18 mouse cellular contexts compared by ENCODE assay signal in genomic region chr2:146427380-146427779, GRCm38 (mm10).
A peak's percentile ranks its signal among the peaks of the same experiment; 100 is the strongest.
DNase-seq lines count a peak whose midpoint lies in the region; ATAC-seq lines count a peak whose summit lies in the region.
"Had no signal": no experiment of that assay in that cellular context is flagged by ENCODE, and none has a peak within 500 bp of the region (broad histone marks: within the 10 kb centered on the region; RNA-seq: fewer than 3 reads in every experiment).

No protein-coding gene starts in this region.

- H3K4me2 ChIP-seq in intestine, embryonic 16.5 days (ENCODE audit: low read depth, low read length) = no peak overlapping the region
- H3K4me2 ChIP-seq: embryonic facial prominence, embryonic 12.5 days; heart, embryonic 15.5 days; hindbrain, embryonic 14.5 days; intestine, embryonic 15.5 days; kidney, embryonic 15.5 days had no signal

- no peak overlapping the region for H3K27ac ChIP-seq in intestine, embryonic 16.5 days (ENCODE audit: low read length)
- H3K27ac ChIP-seq: embryonic facial prominence, embryonic 12.5 days; heart, embryonic 10.5 days; heart, embryonic 15.5 days; hindbrain, embryonic 10.5 days; hindbrain, embryonic 14.5 days; intestine, embryonic 15.5 days; kidney, embryonic 15.5 days had no signal

- no peak overlapping the region for H3K4me3 ChIP-seq in intestine, embryonic 16.5 days (ENCODE audit: low read length)
- H3K4me3 ChIP-seq: embryonic facial prominence, embryonic 12.5 days; heart, embryonic 10.5 days; heart, embryonic 15.5 days; hindbrain, embryonic 10.5 days; intestine, embryonic 15.5 days; kidney, embryonic 15.5 days had no signal

- H3K27me3 ChIP-seq in intestine, embryonic 16.5 days (replicated peaks; ENCODE audit: control insufficient read depth, insufficient read depth, low read length) = no peaks in the 10 kb centered on the region
- H3K27me3 ChIP-seq: embryonic facial prominence, embryonic 12.5 days; heart, embryonic 15.5 days; intestine, embryonic 15.5 days; kidney, embryonic 15.5 days had no signal

- no peaks in the 10 kb centered on the region for H3K9me3 ChIP-seq in intestine, embryonic 16.5 days (ENCODE audit: control insufficient read depth, low read length)
- H3K9me3 ChIP-seq: embryonic facial prominence, embryonic 12.5 days; heart, embryonic 10.5 days; heart, embryonic 15.5 days; hindbrain, embryonic 10.5 days; intestine, embryonic 15.5 days; kidney, embryonic 15.5 days had no signal

- DNase-seq in cerebellum, postnatal 14 days = peak; percentile 12 to 15
- DNase-seq in heart, adult 9 months (ENCODE audit: low spot score in 2 of 2) = peak; percentile 12 to 14
- no peak for DNase-seq in heart, postnatal 14 days
- peak; percentile 43 for DNase-seq in 416B (ENCODE audit: low read depth)
- DNase-seq: cerebellum, adult 18-20 months; cerebellum, postnatal 25 days; gastrocnemius, postnatal 10 days; kidney, adult 2 months had no signal

- 94% methylated on average over 3 of the region's 3 CpGs for WGBS in intestine, embryonic 16.5 days

- no peaks in the 10 kb centered on the region for H3K4me1 ChIP-seq in intestine, embryonic 16.5 days (ENCODE audit: control insufficient read depth, insufficient read depth, low read length)
- H3K4me1 ChIP-seq: embryonic facial prominence, embryonic 12.5 days; heart, embryonic 10.5 days; heart, embryonic 15.5 days; hindbrain, embryonic 10.5 days; intestine, embryonic 15.5 days; kidney, embryonic 15.5 days had no signal

- no peak for ATAC-seq in cerebellum, adult (ENCODE audit: insufficient number of reproducible peaks, low FRiP score, low TSS enrichment)
- no peak for ATAC-seq in intestine, embryonic 16.5 days
- ATAC-seq: forebrain, embryonic 16.5 days; intestine, embryonic 15.5 days had no signal

- intact Hi-C loops in heart, postnatal 14 days (cut with DNase I) = no loop called here

- H3K9ac ChIP-seq in intestine, embryonic 16.5 days (ENCODE audit: low read depth, low read length) = no peak overlapping the region
- H3K9ac ChIP-seq: embryonic facial prominence, embryonic 12.5 days; heart, embryonic 15.5 days; hindbrain, embryonic 14.5 days; intestine, embryonic 15.5 days; kidney, embryonic 15.5 days had no signal

- no peaks in the 10 kb centered on the region for H3K36me3 ChIP-seq in intestine, embryonic 16.5 days (ENCODE audit: control insufficient read depth, insufficient read depth, low read length)
- H3K36me3 ChIP-seq: embryonic facial prominence, embryonic 12.5 days; intestine, embryonic 15.5 days had no signal

Comparison
In these comparisons a context has a peak if more than half of its experiments do, and no peak if none do; other contexts are left out.
1. DNase-seq: peak in cerebellum, postnatal 14 days (2 of 2), heart, adult 9 months (2 of 2) and 416B (single experiment); none in heart, postnatal 14 days (0 of 2).